Mouse (Mus musculus) limb, embryonic 14.5 days (tissue): ENCODE results near the gene Flrt2. TPM values are rescaled to one million over a fixed set of nuclear protein-coding genes. Genes with fewer than 3 reads are reported as not detected.
A peak's percentile ranks its signal among the peaks of the same experiment; 100 is the strongest.

Experiments used
- ATAC-seq: fragments of 200-750 bp; cut with Nextera tagmentation; 2 replicates; pipeline ENCODE4 v1.8.0; 2017; ENCODE audit warnings: low read depth, moderate number of reproducible peaks, moderate TSS enrichment; ENCODE audit not compliant: low FRiP score
- DNase-seq: peaks from one replicate; pipeline ENCODE4 v3.0.0-alpha.2; 2015; ENCODE audit warnings: low spot score
- H3K27ac ChIP-seq: fragments of 300-500 bp; sonication (generic); replicated peaks from 2 replicates; pipeline ENCODE4 v1.5.1; 2014; ENCODE audit warnings: low read depth, mild to moderate bottlenecking, low read length, moderate library complexity, mixed read lengths
- H3K27me3 ChIP-seq: fragments of 300-500 bp; sonication (generic); 2 replicates; pipeline ENCODE4 v1.6.1; 2014; ENCODE audit warnings: low read length, mixed read lengths; ENCODE audit not compliant: control insufficient read depth, insufficient read depth
- H3K36me3 ChIP-seq: fragments of 300-500 bp; sonication (generic); 2 replicates; pipeline ENCODE4 v1.6.1; 2014; ENCODE audit warnings: mild to moderate bottlenecking, low read length, moderate library complexity, mixed read lengths; ENCODE audit not compliant: control insufficient read depth, insufficient read depth
- H3K4me1 ChIP-seq: fragments of 300-500 bp; sonication (generic); 2 replicates; pipeline ENCODE4 v1.6.1; 2014; ENCODE audit warnings: antibody characterized with exemption, low read length, mixed read lengths; ENCODE audit not compliant: control insufficient read depth, insufficient read depth
- H3K4me2 ChIP-seq: fragments of 300-500 bp; sonication (generic); replicated peaks from 2 replicates; pipeline ENCODE4 v1.6.1; 2014; ENCODE audit warnings: low read depth, mild to moderate bottlenecking, low read length, moderate library complexity; ENCODE audit not compliant: severe bottlenecking
- H3K4me3 ChIP-seq: fragments of 300-500 bp; sonication (generic); replicated peaks from 2 replicates; pipeline ENCODE4 v1.5.1; 2014; ENCODE audit warnings: low read length
- H3K9ac ChIP-seq: fragments of 300-500 bp; sonication (generic); 2 replicates; pipeline ENCODE4 v1.6.1; 2014; ENCODE audit warnings: mild to moderate bottlenecking, low read depth, low read length, moderate library complexity; ENCODE audit not compliant: severe bottlenecking
- H3K9me3 ChIP-seq: fragments of 300-500 bp; sonication (generic); 2 replicates; pipeline ENCODE4 v1.6.1; 2016; ENCODE audit warnings: low read length; ENCODE audit not compliant: control insufficient read depth
- POLR2A ChIP-seq: fragments of 200-500 bp; IDR thresholded peaks from 2 replicates; pipeline ENCODE4 v1.8.0; 2012; ENCODE audit warnings: inconsistent platforms, mild to moderate bottlenecking, moderate library complexity, borderline replicate concordance; ENCODE audit not compliant: insufficient read depth, insufficient read length; ENCODE audit errors: extremely low read depth
- WGBS: fragments of 180-500 bp; shearing (Covaris S2); extraction: QIAGEN DNeasy Blood & Tissue Kit; methylation state at CpG from one replicate; pipeline ENCODE4 v1.1.7; 2014; 5-methylcytosine and 5-hydroxymethylcytosine counted together
- polyA plus RNA-seq, 2 experiments: library from polyadenylated mRNA; depleted of rRNA in 1 of 2; stranded (reverse) in 1 of 2; unstranded in 1 of 2; fragments of >200 nt; fragmentation: Nextera tagmentation in 1 of 2; extraction: Ambion mirVana in 1 of 2; gene quantifications; 2 replicates each; pipeline versions ENCODE4 v1.2.1 to v1.2.3; 2012 to 2014

Gene Flrt2
- polyA plus RNA-seq, 2 experiments = 32.9 to 57.1 TPM

- DNase-seq (no peak), ATAC-seq (0 out of 2 replicates have a peak, but pooled peaks have one; percentile 3)
- no peaks in the 10 kb centered on the region for H3K9me3 ChIP-seq
- WGBS = under 1% methylated on average over 8 of the region's 8 CpGs
- H3K27me3 ChIP-seq = no peaks in the 10 kb centered on the region
- TF ChIP-seq POLR2A = no peak
- peak overlapping the region; percentile 93 for H3K9ac ChIP-seq
- H3K4me1 ChIP-seq = peaks cover 9% of the 10 kb centered on the region
- H3K27ac ChIP-seq = peak overlapping the region; percentile 94
- H3K4me2 ChIP-seq = peak overlapping the region; percentile 83
- H3K4me3 ChIP-seq = peak overlapping the region; percentile 89
- no peaks in the 10 kb centered on the region for H3K36me3 ChIP-seq
Observed at GRCm38 (mm10) chr12:95694507-95694906, 2.5 kb downstream of the Flrt2 start.

GRCm38 (mm10) chr12:95694991-95695833, 3.2 kb downstream of the Flrt2 start:
- H3K4me2 ChIP-seq = peak overlapping the region; percentile 83
- 0% methylated on average over 48 of the region's 68 CpGs for WGBS
- H3K9ac ChIP-seq = peak overlapping the region; percentile 93
- no peaks in the 10 kb centered on the region for H3K27me3 ChIP-seq
- TF ChIP-seq POLR2A = no peak
- H3K36me3 ChIP-seq = no peaks in the 10 kb centered on the region
- peak overlapping the region; percentile 89 for H3K4me3 ChIP-seq
- H3K9me3 ChIP-seq = no peaks in the 10 kb centered on the region
- ATAC-seq = peak; percentile 90
- H3K27ac ChIP-seq = peak overlapping the region; percentile 94
- peak; percentile 94 for DNase-seq
- peaks cover 13% of the 10 kb centered on the region for H3K4me1 ChIP-seq

- Histone ChIP-seq H3K36me3 (peaks cover 4% of the 10 kb centered on the region; the same call in 1 of the 2 replicates), H3K4me2 (peak overlapping the region; percentile 83), H3K4me1 (peaks cover 10% of the 10 kb centered on the region), H3K9ac (peak overlapping the region; percentile 93), H3K4me3 (peak overlapping the region; percentile 89), H3K27ac (peak overlapping the region; percentile 94), H3K27me3 (no peaks in the 10 kb centered on the region), H3K9me3 (no peaks in the 10 kb centered on the region)
- TF ChIP-seq POLR2A = no peak
- 1% methylated on average over 19 of the region's 28 CpGs for WGBS
- ATAC-seq = no peak
- DNase-seq = peak; percentile 50
Observed at GRCm38 (mm10) chr12:95695834-95696521, 4.0 kb downstream of the Flrt2 start.

- WGBS = 2% methylated on average over 6 of the region's 6 CpGs
- Histone ChIP-seq H3K4me2 (peak overlapping the region; percentile 83), H3K9ac (peak overlapping the region; percentile 93), H3K4me3 (peak overlapping the region; percentile 89), H3K27ac (peak overlapping the region; percentile 94), H3K27me3 (no peaks in the 10 kb centered on the region), H3K36me3 (peaks cover 4% of the 10 kb centered on the region; the same call in 1 of the 2 replicates), H3K9me3 (no peaks in the 10 kb centered on the region), H3K4me1 (peaks cover 8% of the 10 kb centered on the region; the same call in 1 of the 2 replicates)
- no peak for TF ChIP-seq POLR2A
- ATAC-seq = no peak
- peak; percentile 11 for DNase-seq
Observed at GRCm38 (mm10) chr12:95696522-95697025, 4.5 kb downstream of the Flrt2 start.

- TF ChIP-seq POLR2A = no peak
- DNase-seq (no peak), ATAC-seq (no peak)
- Histone ChIP-seq H3K9me3 (no peaks in the 10 kb centered on the region), H3K27ac (no peak overlapping the region), H3K4me3 (peak overlapping the region; percentile 89), H3K27me3 (no peaks in the 10 kb centered on the region), H3K4me2 (peak overlapping the region; percentile 83), H3K36me3 (peaks cover 4% of the 10 kb centered on the region; the same call in 1 of the 2 replicates), H3K9ac (0 out of 2 replicates have a peak overlapping the region, but pooled peaks have one; percentile 93), H3K4me1 (peaks cover 8% of the 10 kb centered on the region; the same call in 1 of the 2 replicates)
- 38% methylated on average over 1 of the region's 1 CpGs for WGBS
Observed at GRCm38 (mm10) chr12:95698556-95698955, 6.5 kb downstream of the Flrt2 start.
